Mouse (Mus musculus): ENCODE measurements around the gene Dcp1b. TPM values are rescaled to one million over a fixed set of nuclear protein-coding genes. Genes with fewer than 3 reads are reported as not detected.

The Dcp1b gene
- polyA plus RNA-seq, 1 experiment from 2014 or later: 8.3 TPM

GRCm38 (mm10) chr6:119176103-119176502 is 1.1 kb downstream of the Dcp1b start:
- H3K4me2 ChIP-seq: peak overlapping the region; percentile 65
- H3K4me1 ChIP-seq: peaks cover 11% of the 10 kb centered on the region
- no peak for ATAC-seq (replicated peaks; ENCODE audit: low FRiP score)
- H3K9ac ChIP-seq: no peak overlapping the region
- no peaks in the 10 kb centered on the region for H3K27me3 ChIP-seq
- no peaks in the 10 kb centered on the region for H3K36me3 ChIP-seq
- peak overlapping the region; percentile 39; the same call in 1 of the 2 replicates for H3K27ac ChIP-seq
- peak overlapping the region; percentile 79 for H3K4me3 ChIP-seq (replicated peaks)
- 66% methylated on average over 7 of the region's 7 CpGs for WGBS
- H3K9me3 ChIP-seq (replicated peaks): no peaks in the 10 kb centered on the region

- H3K4me1 ChIP-seq: peaks cover 11% of the 10 kb centered on the region
- WGBS: 40% methylated on average over 8 of the region's 8 CpGs
- no peaks in the 10 kb centered on the region for H3K36me3 ChIP-seq
- no peaks in the 10 kb centered on the region for H3K9me3 ChIP-seq (replicated peaks)
- H3K27me3 ChIP-seq: no peaks in the 10 kb centered on the region
- no peak overlapping the region for H3K9ac ChIP-seq
- H3K4me3 ChIP-seq (replicated peaks): no peak overlapping the region
- H3K27ac ChIP-seq: 0 out of 2 replicates have a peak overlapping the region, but pooled peaks have one; percentile 29
- H3K4me2 ChIP-seq: peak overlapping the region; percentile 4; the same call in 1 of the 2 replicates
- no peak for ATAC-seq (replicated peaks; ENCODE audit: low FRiP score)
Measured at GRCm38 (mm10) chr6:119177101-119177500, 2.0 kb downstream of the Dcp1b start.

- Histone ChIP-seq H3K4me3 (replicated peaks) (no peak overlapping the region), H3K36me3 (peaks cover 19% of the 10 kb centered on the region), H3K4me2 (no peak overlapping the region), H3K27ac (no peak overlapping the region), H3K27me3 (no peaks in the 10 kb centered on the region), H3K9ac (no peak overlapping the region), H3K9me3 (replicated peaks) (no peaks in the 10 kb centered on the region), H3K4me1 (peaks cover 11% of the 10 kb centered on the region)
- WGBS: 92% methylated on average over 2 of the region's 2 CpGs
- ATAC-seq (replicated peaks; ENCODE audit: low FRiP score): no peak
Measured at GRCm38 (mm10) chr6:119180188-119180587, 5.1 kb downstream of the Dcp1b start.

GRCm38 (mm10) chr6:119182211-119182610 is 7.2 kb downstream of the Dcp1b start:
- WGBS: 84% methylated on average over 9 of the region's 9 CpGs
- Histone ChIP-seq H3K27ac (no peak overlapping the region), H3K36me3 (peaks cover 19% of the 10 kb centered on the region), H3K27me3 (no peaks in the 10 kb centered on the region), H3K4me3 (replicated peaks) (no peak overlapping the region), H3K4me2 (no peak overlapping the region), H3K9me3 (replicated peaks) (no peaks in the 10 kb centered on the region), H3K4me1 (no peaks in the 10 kb centered on the region), H3K9ac (no peak overlapping the region)
- ATAC-seq (replicated peaks; ENCODE audit: low FRiP score): no peak

GRCm38 (mm10) chr6:119183781-119184180 is 8.7 kb downstream of the Dcp1b start:
- H3K36me3 ChIP-seq: peaks cover 19% of the 10 kb centered on the region

GRCm38 (mm10) chr6:119186658-119187057 is 11.6 kb downstream of the Dcp1b start:
- H3K27me3 ChIP-seq: no peaks in the 10 kb centered on the region
- H3K9me3 ChIP-seq (replicated peaks): no peaks in the 10 kb centered on the region
- no peaks in the 10 kb centered on the region for H3K4me1 ChIP-seq
- H3K4me2 ChIP-seq: no peak overlapping the region
- WGBS: 66% methylated on average over 8 of the region's 8 CpGs
- no peak overlapping the region for H3K27ac ChIP-seq
- no peak for ATAC-seq (replicated peaks; ENCODE audit: low FRiP score)
- H3K36me3 ChIP-seq: peaks cover 38% of the 10 kb centered on the region
- H3K4me3 ChIP-seq (replicated peaks): no peak overlapping the region
- no peak overlapping the region for H3K9ac ChIP-seq

More at GRCm38 (mm10) chr6:119183781-119184180, 8.7 kb downstream of the Dcp1b start:
- no peak overlapping the region for H3K9ac ChIP-seq
- ATAC-seq (replicated peaks; ENCODE audit: low FRiP score): no peak
- WGBS: 73% methylated on average over 3 of the region's 3 CpGs
- no peaks in the 10 kb centered on the region for H3K9me3 ChIP-seq (replicated peaks)
- no peak overlapping the region for H3K4me2 ChIP-seq
- H3K4me3 ChIP-seq (replicated peaks): no peak overlapping the region
- no peak overlapping the region for H3K27ac ChIP-seq
- H3K27me3 ChIP-seq: no peaks in the 10 kb centered on the region
- H3K4me1 ChIP-seq: no peaks in the 10 kb centered on the region

GRCm38 (mm10) chr6:119187631-119188030 is 12.6 kb downstream of the Dcp1b start:
- no peaks in the 10 kb centered on the region for H3K9me3 ChIP-seq (replicated peaks)
- H3K4me3 ChIP-seq (replicated peaks): no peak overlapping the region
- peaks cover 41% of the 10 kb centered on the region for H3K36me3 ChIP-seq
- no peak overlapping the region for H3K9ac ChIP-seq
- H3K27ac ChIP-seq: no peak overlapping the region
- no peaks in the 10 kb centered on the region for H3K27me3 ChIP-seq
- WGBS: 72% methylated on average over 6 of the region's 6 CpGs
- H3K4me1 ChIP-seq: 0 out of 2 replicates have a peak, but pooled peaks cover under 1% of the 10 kb centered on the region
- no peak for ATAC-seq (replicated peaks; ENCODE audit: low FRiP score)
- H3K4me2 ChIP-seq: no peak overlapping the region

GRCm38 (mm10) chr6:119191478-119191877 is 16.4 kb downstream of the Dcp1b start:
- no peak overlapping the region for H3K4me3 ChIP-seq (replicated peaks)
- peaks cover 15% of the 10 kb centered on the region for H3K4me1 ChIP-seq
- H3K36me3 ChIP-seq: peaks cover 34% of the 10 kb centered on the region
- no peak for ATAC-seq (replicated peaks; ENCODE audit: low FRiP score)
- no peaks in the 10 kb centered on the region for H3K9me3 ChIP-seq (replicated peaks)
- 98% methylated on average over 4 of the region's 4 CpGs for WGBS
- H3K9ac ChIP-seq: no peak overlapping the region
- no peaks in the 10 kb centered on the region for H3K27me3 ChIP-seq
- H3K27ac ChIP-seq: no peak overlapping the region
- no peak overlapping the region for H3K4me2 ChIP-seq

- Histone ChIP-seq H3K27ac (0 out of 2 replicates have a peak overlapping the region, but pooled peaks have one; percentile 0), H3K27me3 (no peaks in the 10 kb centered on the region), H3K4me3 (replicated peaks) (no peak overlapping the region), H3K9me3 (replicated peaks) (no peaks in the 10 kb centered on the region), H3K4me2 (no peak overlapping the region), H3K36me3 (peaks cover 34% of the 10 kb centered on the region), H3K4me1 (peaks cover 15% of the 10 kb centered on the region), H3K9ac (no peak overlapping the region)
- ATAC-seq (replicated peaks; ENCODE audit: low FRiP score): no peak
- WGBS: 46% methylated on average over 15 of the region's 15 CpGs
Measured at GRCm38 (mm10) chr6:119193571-119194154, 18.6 kb downstream of the Dcp1b start.

- Histone ChIP-seq H3K9me3 (replicated peaks) (no peaks in the 10 kb centered on the region), H3K4me1 (peaks cover 15% of the 10 kb centered on the region), H3K9ac (no peak overlapping the region), H3K27ac (0 out of 2 replicates have a peak overlapping the region, but pooled peaks have one; percentile 0), H3K36me3 (peaks cover 34% of the 10 kb centered on the region), H3K27me3 (no peaks in the 10 kb centered on the region), H3K4me3 (replicated peaks) (no peak overlapping the region), H3K4me2 (no peak overlapping the region)
- WGBS: 62% methylated on average over 9 of the region's 9 CpGs
- ATAC-seq (replicated peaks; ENCODE audit: low FRiP score): no peak
Measured at GRCm38 (mm10) chr6:119194161-119194560, 19.1 kb downstream of the Dcp1b start.

- H3K36me3 ChIP-seq: peaks cover 29% of the 10 kb centered on the region
- H3K9me3 ChIP-seq (replicated peaks): no peaks in the 10 kb centered on the region
- no peak overlapping the region for H3K27ac ChIP-seq
- ATAC-seq (replicated peaks; ENCODE audit: low FRiP score): no peak
- H3K4me3 ChIP-seq (replicated peaks): no peak overlapping the region
- H3K4me1 ChIP-seq: peaks cover 15% of the 10 kb centered on the region
- no peaks in the 10 kb centered on the region for H3K27me3 ChIP-seq
- 78% methylated on average over 7 of the region's 7 CpGs for WGBS
- no peak overlapping the region for H3K9ac ChIP-seq
- no peak overlapping the region for H3K4me2 ChIP-seq
Measured at GRCm38 (mm10) chr6:119194601-119195000, 19.5 kb downstream of the Dcp1b start.

GRCm38 (mm10) chr6:119196382-119197305 is 21.6 kb downstream of the Dcp1b start, which contains the start of gene Cacna1c:
Cacna1c (minus strand) TSS chr6:119196418.
- H3K4me2 ChIP-seq: no peak within 1 kb of the TSS
- no peaks in the 10 kb centered on the region for H3K27me3 ChIP-seq
- WGBS: 58% methylated on average over 17 of the region's 17 CpGs
- H3K9ac ChIP-seq: no peak within 1 kb of the TSS
- no peak for ATAC-seq (replicated peaks; ENCODE audit: low FRiP score)
- no peaks in the 10 kb centered on the region for H3K9me3 ChIP-seq (replicated peaks)
- peaks cover 15% of the 10 kb centered on the region for H3K4me1 ChIP-seq
- no peak within 1 kb of the TSS for H3K4me3 ChIP-seq (replicated peaks)
- H3K36me3 ChIP-seq: peaks cover 18% of the 10 kb centered on the region
- no peak within 1 kb of the TSS for H3K27ac ChIP-seq

Measured in kidney, embryonic 15.5 days (tissue).